Mouse (Mus musculus): ENCODE measurements around the gene 4930469K13Rik.
"Not testable (repeated sequence)": the region's sequence is repeated elsewhere in the genome, so short reads cannot be mapped to it uniquely, and the experiment has no call there.

The 4930469K13Rik gene

GRCm38 (mm10) chr11:34098422-34098821 is at the start of gene 4930469K13Rik:
Gene 4930469K13Rik (minus strand): TSS chr11:34098554.
- DNase-seq, result no peak

- no peak for DNase-seq
Observed at GRCm38 (mm10) chr11:34146934-34147333, 48.6 kb upstream of the 4930469K13Rik start.

GRCm38 (mm10) chr11:34144421-34144820 is 46.1 kb upstream of the 4930469K13Rik start:
- DNase-seq, result peak; percentile 63

GRCm38 (mm10) chr11:34143984-34144383 is 45.6 kb upstream of the 4930469K13Rik start:
- no peak for DNase-seq

GRCm38 (mm10) chr11:34139296-34139695 is 40.9 kb upstream of the 4930469K13Rik start:
- DNase-seq, result no peak

- DNase-seq, result no peak
Observed at GRCm38 (mm10) chr11:34128412-34128811, 30.1 kb upstream of the 4930469K13Rik start.

GRCm38 (mm10) chr11:34125727-34126126 is 27.4 kb upstream of the 4930469K13Rik start:
- DNase-seq, result not testable (repeated sequence)

- DNase-seq, result no peak
Observed at GRCm38 (mm10) chr11:34124852-34125251, 26.5 kb upstream of the 4930469K13Rik start.

GRCm38 (mm10) chr11:34123147-34123546 is 24.8 kb upstream of the 4930469K13Rik start:
- DNase-seq, result peak; percentile 30

- DNase-seq, result no peak
Observed at GRCm38 (mm10) chr11:34118319-34118718, 20.0 kb upstream of the 4930469K13Rik start.

- DNase-seq, result no peak
Observed at GRCm38 (mm10) chr11:34117581-34117980, 19.2 kb upstream of the 4930469K13Rik start.

- DNase-seq, result no peak
Observed at GRCm38 (mm10) chr11:34116572-34117135, 18.3 kb upstream of the 4930469K13Rik start.

- no peak for DNase-seq
Observed at GRCm38 (mm10) chr11:34113760-34114159, 15.4 kb upstream of the 4930469K13Rik start.

GRCm38 (mm10) chr11:34112781-34113380 is 14.5 kb upstream of the 4930469K13Rik start:
- peak; percentile 49 for DNase-seq

GRCm38 (mm10) chr11:34111940-34112339 is 13.6 kb upstream of the 4930469K13Rik start:
- DNase-seq, result no peak

- DNase-seq, result no peak
Observed at GRCm38 (mm10) chr11:34109260-34109659, 10.9 kb upstream of the 4930469K13Rik start.

GRCm38 (mm10) chr11:34104919-34105318 is 6.6 kb upstream of the 4930469K13Rik start:
- DNase-seq, result no peak

- no peak for DNase-seq
Observed at GRCm38 (mm10) chr11:34101827-34102226, 3.5 kb upstream of the 4930469K13Rik start.

GRCm38 (mm10) chr11:34087064-34087463 is 11.3 kb downstream of the 4930469K13Rik start:
- DNase-seq, result no peak

GRCm38 (mm10) chr11:34086164-34086751 is 12.1 kb downstream of the 4930469K13Rik start:
- DNase-seq, result no peak

GRCm38 (mm10) chr11:34084639-34085038 is 13.7 kb downstream of the 4930469K13Rik start:
- DNase-seq, result no peak

- DNase-seq, result no peak
Observed at GRCm38 (mm10) chr11:34083795-34084194, 14.6 kb downstream of the 4930469K13Rik start.

- DNase-seq, result no peak
Observed at GRCm38 (mm10) chr11:34079542-34080464, 18.6 kb downstream of the 4930469K13Rik start.

Data from layer of hippocampus, adult 9-11 months (tissue).